Mouse (Mus musculus): ENCODE measurements around the gene Mfsd12. TPM values are rescaled to one million over a fixed set of nuclear protein-coding genes. Genes with fewer than 3 reads are reported as not detected.

The Mfsd12 gene
- total and polyA plus RNA-seq, 2 experiments from 2014 or later = 13.6 to 38.1 TPM

GRCm38 (mm10) chr10:81414682-81415081 is 57.4 kb downstream of the Mfsd12 start:
- TF ChIP-seq CTCF (IDR thresholded peaks at IDR 0.05; ENCODE audit: low read depth) = no peak
- no peaks in the 10 kb centered on the region for H3K36me3 ChIP-seq (ENCODE audit: insufficient read depth, low read length)
- peaks cover 36% of the 10 kb centered on the region for H3K4me1 ChIP-seq (ENCODE audit: insufficient read depth, low read length)
- H3K9ac ChIP-seq (replicated peaks; ENCODE audit: low read length) = no peak overlapping the region
- H3K4me3 ChIP-seq (ENCODE audit: low read length) = no peak overlapping the region
- no peak overlapping the region for H3K4me2 ChIP-seq (ENCODE audit: low read depth, low read length)
- ATAC-seq = no peak
- H3K27ac ChIP-seq = peak overlapping the region; percentile 71; the same call in 1 of the 2 replicates
- DNase-seq (ENCODE audit: low spot score) = peak; percentile 54
- H3K27me3 ChIP-seq (ENCODE audit: insufficient read depth, low read length) = no peaks in the 10 kb centered on the region
- H3K9me3 ChIP-seq (ENCODE audit: low read length) = no peaks in the 10 kb centered on the region

DNA sequence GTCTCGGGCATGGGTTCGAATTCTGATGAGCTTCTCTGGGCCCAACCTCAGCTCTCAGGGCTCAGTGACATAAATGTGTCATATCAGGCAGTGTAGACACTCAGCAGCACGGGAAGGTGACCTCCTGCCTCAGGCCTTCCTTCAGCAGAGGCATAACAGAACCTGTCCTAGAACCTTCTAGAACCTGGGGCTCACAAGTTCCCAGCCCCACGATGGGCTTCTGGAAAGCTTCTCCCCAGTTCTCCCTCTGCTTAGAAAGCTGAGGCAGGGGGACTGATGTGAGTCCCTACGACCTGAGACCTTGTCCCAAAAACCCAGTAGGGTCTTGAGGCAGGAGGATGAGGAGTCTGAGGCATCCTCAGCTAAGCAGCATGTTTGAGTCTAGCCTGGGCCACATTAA is 57.9 kb downstream of the Mfsd12 start:
- ATAC-seq = no peak
- Histone ChIP-seq H3K27me3 (ENCODE audit: insufficient read depth, low read length) (no peaks in the 10 kb centered on the region), H3K36me3 (ENCODE audit: insufficient read depth, low read length) (no peaks in the 10 kb centered on the region), H3K9ac (replicated peaks; ENCODE audit: low read length) (no peak overlapping the region), H3K4me3 (ENCODE audit: low read length) (no peak overlapping the region), H3K4me2 (ENCODE audit: low read depth, low read length) (no peak overlapping the region), H3K4me1 (ENCODE audit: insufficient read depth, low read length) (peaks cover 36% of the 10 kb centered on the region), H3K27ac (peak overlapping the region; percentile 12; the same call in 1 of the 2 replicates), H3K9me3 (ENCODE audit: low read length) (no peaks in the 10 kb centered on the region)
- TF ChIP-seq CTCF (IDR thresholded peaks at IDR 0.05; ENCODE audit: low read depth) = no peak
- no peak for DNase-seq (ENCODE audit: low spot score)
- 80% methylated on average over 5 of the region's 5 CpGs for WGBS

Small RNA genes within 50 kb of the gene (microRNA-seq; reads per million reads assigned to microRNA genes)
- 0 to 0.71 reads per million in 2 experiments for gene Mir6913

Other genes starting within 250 kb of the Mfsd12 start
Only the 30 nearest of the 33 such genes appear.
- gene Pias4, start 189.6 kb upstream of the Mfsd12 start, total RNA-seq (2014; rRNA removed) = 33.9 and 46.4 TPM in 2 replicates
- gene Pias4, start 189.6 kb upstream of the Mfsd12 start, polyA plus RNA-seq (2015; fragmentation: Nextera tagmentation; extraction: Ambion mirVana) = 32.0 and 33.7 TPM in 2 replicates
- 2,095 and 2,196 TPM in 2 replicates for gene Eef2, start 180.9 kb upstream of the Mfsd12 start, total RNA-seq (2014; rRNA removed)
- 422 and 434 TPM in 2 replicates for gene Eef2, start 180.9 kb upstream of the Mfsd12 start, polyA plus RNA-seq (2015; fragmentation: Nextera tagmentation; extraction: Ambion mirVana)
- gene Dapk3, start 174.5 kb upstream of the Mfsd12 start, total RNA-seq (2014; rRNA removed) = 69.7 and 80.9 TPM in 2 replicates
- gene Dapk3, start 174.5 kb upstream of the Mfsd12 start, polyA plus RNA-seq (2015; fragmentation: Nextera tagmentation; extraction: Ambion mirVana) = 52.3 and 56.1 TPM in 2 replicates
- gene 4930442H23Rik, start 173.6 kb upstream of the Mfsd12 start, total RNA-seq (2014; rRNA removed) = not detected in 2 replicates
- gene 4930442H23Rik, start 173.6 kb upstream of the Mfsd12 start, polyA plus RNA-seq (2015; fragmentation: Nextera tagmentation; extraction: Ambion mirVana) = 0.26 TPM in 1 of 2 replicates, not detected in the other
- 0.31 and 0.58 TPM in 2 replicates for gene Nmrk2, start 155.4 kb upstream of the Mfsd12 start, total RNA-seq (2014; rRNA removed)
- 0.15 and 0.25 TPM in 2 replicates for gene Nmrk2, start 155.4 kb upstream of the Mfsd12 start, polyA plus RNA-seq (2015; fragmentation: Nextera tagmentation; extraction: Ambion mirVana)
- 169 and 197 TPM in 2 replicates for gene Atcay, start 126.7 kb upstream of the Mfsd12 start, total RNA-seq (2014; rRNA removed)
- 66.7 and 70.2 TPM in 2 replicates for gene Atcay, start 126.7 kb upstream of the Mfsd12 start, polyA plus RNA-seq (2015; fragmentation: Nextera tagmentation; extraction: Ambion mirVana)
- gene Zfr2, start 124.3 kb upstream of the Mfsd12 start, total RNA-seq (2014; rRNA removed) = 64.1 and 89.3 TPM in 2 replicates
- 21.7 and 21.9 TPM in 2 replicates for gene Zfr2, start 124.3 kb upstream of the Mfsd12 start, polyA plus RNA-seq (2015; fragmentation: Nextera tagmentation; extraction: Ambion mirVana)
- gene Matk, start 104.6 kb upstream of the Mfsd12 start, total RNA-seq (2014; rRNA removed) = 86.9 and 121 TPM in 2 replicates
- 82.3 and 82.7 TPM in 2 replicates for gene Matk, start 104.6 kb upstream of the Mfsd12 start, polyA plus RNA-seq (2015; fragmentation: Nextera tagmentation; extraction: Ambion mirVana)
- gene Mrpl54, start 90.6 kb upstream of the Mfsd12 start, total RNA-seq (2014; rRNA removed) = 106 and 113 TPM in 2 replicates
- gene Mrpl54, start 90.6 kb upstream of the Mfsd12 start, polyA plus RNA-seq (2015; fragmentation: Nextera tagmentation; extraction: Ambion mirVana) = 159 and 170 TPM in 2 replicates
- gene Apba3, start 90.5 kb upstream of the Mfsd12 start, total RNA-seq (2014; rRNA removed) = 61.0 and 63.6 TPM in 2 replicates
- gene Apba3, start 90.5 kb upstream of the Mfsd12 start, polyA plus RNA-seq (2015; fragmentation: Nextera tagmentation; extraction: Ambion mirVana) = 24.0 and 27.6 TPM in 2 replicates
- gene Tjp3, start 65.9 kb upstream of the Mfsd12 start, total RNA-seq (2014; rRNA removed) = 2.9 and 6.0 TPM in 2 replicates
- gene Tjp3, start 65.9 kb upstream of the Mfsd12 start, polyA plus RNA-seq (2015; fragmentation: Nextera tagmentation; extraction: Ambion mirVana) = 3.9 and 5.2 TPM in 2 replicates
- 223 and 242 TPM in 2 replicates for gene Pip5k1c, start 64.5 kb upstream of the Mfsd12 start, total RNA-seq (2014; rRNA removed)
- 97.4 and 108 TPM in 2 replicates for gene Pip5k1c, start 64.5 kb upstream of the Mfsd12 start, polyA plus RNA-seq (2015; fragmentation: Nextera tagmentation; extraction: Ambion mirVana)
- 24.3 and 46.2 TPM in 2 replicates for gene Cactin, start 36.4 kb upstream of the Mfsd12 start, total RNA-seq (2014; rRNA removed)
- 19.6 and 20.2 TPM in 2 replicates for gene Cactin, start 36.4 kb upstream of the Mfsd12 start, polyA plus RNA-seq (2015; fragmentation: Nextera tagmentation; extraction: Ambion mirVana)
- gene Tbxa2r, start 28.8 kb upstream of the Mfsd12 start, total RNA-seq (2014; rRNA removed) = 2.6 TPM in 2 replicates
- 4.0 and 4.3 TPM in 2 replicates for gene Tbxa2r, start 28.8 kb upstream of the Mfsd12 start, polyA plus RNA-seq (2015; fragmentation: Nextera tagmentation; extraction: Ambion mirVana)
- 0.16 TPM in 1 of 2 replicates, not detected in the other for gene Gipc3, start 14.2 kb upstream of the Mfsd12 start, total RNA-seq (2014; rRNA removed)
- not detected in 2 replicates for gene Gipc3, start 14.2 kb upstream of the Mfsd12 start, polyA plus RNA-seq (2015; fragmentation: Nextera tagmentation; extraction: Ambion mirVana)
- 20.8 and 28.5 TPM in 2 replicates for gene Hmg20b, start 7.0 kb upstream of the Mfsd12 start, total RNA-seq (2014; rRNA removed)
- 36.8 and 41.1 TPM in 2 replicates for gene Hmg20b, start 7.0 kb upstream of the Mfsd12 start, polyA plus RNA-seq (2015; fragmentation: Nextera tagmentation; extraction: Ambion mirVana)
- not detected in 2 replicates for gene 4930404N11Rik, start 8.3 kb downstream of the Mfsd12 start, total RNA-seq (2014; rRNA removed)
- 0.25 and 0.99 TPM in 2 replicates for gene 4930404N11Rik, start 8.3 kb downstream of the Mfsd12 start, polyA plus RNA-seq (2015; fragmentation: Nextera tagmentation; extraction: Ambion mirVana)
- gene Fzr1, start 21.0 kb downstream of the Mfsd12 start, total RNA-seq (2014; rRNA removed) = 106 and 118 TPM in 2 replicates
- 131 and 134 TPM in 2 replicates for gene Fzr1, start 21.0 kb downstream of the Mfsd12 start, polyA plus RNA-seq (2015; fragmentation: Nextera tagmentation; extraction: Ambion mirVana)
- 146 TPM in 2 replicates for gene Dohh, start 26.9 kb downstream of the Mfsd12 start, total RNA-seq (2014; rRNA removed)
- 111 and 114 TPM in 2 replicates for gene Dohh, start 26.9 kb downstream of the Mfsd12 start, polyA plus RNA-seq (2015; fragmentation: Nextera tagmentation; extraction: Ambion mirVana)
- 2.1 and 3.3 TPM in 2 replicates for gene Gm48551, start 27.0 kb downstream of the Mfsd12 start, total RNA-seq (2014; rRNA removed)
- gene Gm48551, start 27.0 kb downstream of the Mfsd12 start, polyA plus RNA-seq (2015; fragmentation: Nextera tagmentation; extraction: Ambion mirVana) = 5.3 and 7.0 TPM in 2 replicates
- gene Gm48552, start 31.5 kb downstream of the Mfsd12 start, total RNA-seq (2014; rRNA removed) = 7.5 TPM in 2 replicates
- 2.7 and 4.0 TPM in 2 replicates for gene Gm48552, start 31.5 kb downstream of the Mfsd12 start, polyA plus RNA-seq (2015; fragmentation: Nextera tagmentation; extraction: Ambion mirVana)
- 2.9 and 3.7 TPM in 2 replicates for gene Smim24, start 35.6 kb downstream of the Mfsd12 start, total RNA-seq (2014; rRNA removed)
- gene Smim24, start 35.6 kb downstream of the Mfsd12 start, polyA plus RNA-seq (2015; fragmentation: Nextera tagmentation; extraction: Ambion mirVana) = 1.4 and 1.7 TPM in 2 replicates
- gene Nfic, start 98.1 kb downstream of the Mfsd12 start, total RNA-seq (2014; rRNA removed) = 17.2 and 26.5 TPM in 2 replicates
- 33.8 and 34.6 TPM in 2 replicates for gene Nfic, start 98.1 kb downstream of the Mfsd12 start, polyA plus RNA-seq (2015; fragmentation: Nextera tagmentation; extraction: Ambion mirVana)
- gene Celf5, start 125.2 kb downstream of the Mfsd12 start, total RNA-seq (2014; rRNA removed) = 93.9 and 128 TPM in 2 replicates
- 40.1 and 43.2 TPM in 2 replicates for gene Celf5, start 125.2 kb downstream of the Mfsd12 start, polyA plus RNA-seq (2015; fragmentation: Nextera tagmentation; extraction: Ambion mirVana)
- gene Ncln, start 138.9 kb downstream of the Mfsd12 start, total RNA-seq (2014; rRNA removed) = 124 and 170 TPM in 2 replicates
- gene Ncln, start 138.9 kb downstream of the Mfsd12 start, polyA plus RNA-seq (2015; fragmentation: Nextera tagmentation; extraction: Ambion mirVana) = 66.3 and 66.5 TPM in 2 replicates
- 0.40 and 1.3 TPM in 2 replicates for gene S1pr4, start 142.6 kb downstream of the Mfsd12 start, total RNA-seq (2014; rRNA removed)
- 0.38 and 0.40 TPM in 2 replicates for gene S1pr4, start 142.6 kb downstream of the Mfsd12 start, polyA plus RNA-seq (2015; fragmentation: Nextera tagmentation; extraction: Ambion mirVana)
- 2.5 and 9.8 TPM in 2 replicates for gene Gna15, start 166.7 kb downstream of the Mfsd12 start, total RNA-seq (2014; rRNA removed)
- gene Gna15, start 166.7 kb downstream of the Mfsd12 start, polyA plus RNA-seq (2015; fragmentation: Nextera tagmentation; extraction: Ambion mirVana) = 1.2 and 1.9 TPM in 2 replicates
- 121 and 139 TPM in 2 replicates for gene Gna11, start 187.7 kb downstream of the Mfsd12 start, total RNA-seq (2014; rRNA removed)
- gene Gna11, start 187.7 kb downstream of the Mfsd12 start, polyA plus RNA-seq (2015; fragmentation: Nextera tagmentation; extraction: Ambion mirVana) = 95.6 and 105 TPM in 2 replicates
- gene Aes, start 202.0 kb downstream of the Mfsd12 start, total RNA-seq (2014; rRNA removed) = 611 and 635 TPM in 2 replicates
- 803 and 834 TPM in 2 replicates for gene Aes, start 202.0 kb downstream of the Mfsd12 start, polyA plus RNA-seq (2015; fragmentation: Nextera tagmentation; extraction: Ambion mirVana)
- 28.8 and 41.8 TPM in 2 replicates for gene Tle2, start 217.1 kb downstream of the Mfsd12 start, total RNA-seq (2014; rRNA removed)
- 43.7 and 45.5 TPM in 2 replicates for gene Tle2, start 217.1 kb downstream of the Mfsd12 start, polyA plus RNA-seq (2015; fragmentation: Nextera tagmentation; extraction: Ambion mirVana)